Mouse (Mus musculus) T-cell, adult 66 days (primary cell): ENCODE data around the gene Ms4a18. TPM values are rescaled to one million over a fixed set of nuclear protein-coding genes. Genes with fewer than 3 reads are reported as not detected.

Experiments used
- total RNA-seq, 2 experiments: library from RNA; stranded (reverse); gene quantifications; 3 replicates in 1 of 2; 4 replicates in 1 of 2; pipeline ENCODE4 v1.2.4; 2023

Gene Ms4a18
- total RNA-seq = not detected

GRCm38 (mm10) chr19:11017891-11018290 lies at the start of gene Ms4a18:
Gene Ms4a18 (minus strand): TSS chr19:11018031.

GRCm38 (mm10) chr19:10993150-10993549 lies 24.7 kb downstream of the Ms4a18 start, which contains the start of gene Ms4a15:
Gene Ms4a15 (minus strand): TSS chr19:10993250.

GRCm38 (mm10) chr19:10974238-10974865 lies 43.5 kb downstream of the Ms4a18 start, which contains the start of gene Ms4a10:
Gene Ms4a10 (minus strand): TSS chr19:10974670.

GRCm38 (mm10) chr19:10949112-10949511 lies 68.7 kb downstream of the Ms4a18 start, which contains the start of gene Ccdc86:
Gene Ccdc86 (minus strand): TSS chr19:10949266.

Other genes with a start within 250 kb of the Ms4a18 start
- gene Cd6, start 188.0 kb downstream of the Ms4a18 start, total RNA-seq = 100 to 1,000 TPM; 253 to 276 TPM
- gene Slc15a3, start 178.3 kb downstream of the Ms4a18 start, total RNA-seq = 1 to 10 TPM in 1 of 2 experiments, under 1 TPM in 1; 0.83 to 2.0 TPM
- gene Tmem132a, start 148.1 kb downstream of the Ms4a18 start, total RNA-seq = 1 to 10 TPM in 1 of 2 experiments, under 1 TPM in 1; 0.79 to 1.2 TPM
- gene Tmem109, start 136.0 kb downstream of the Ms4a18 start, total RNA-seq = 10 to 100 TPM; 26.0 to 26.4 TPM
- gene Prpf19, start 122.8 kb downstream of the Ms4a18 start, total RNA-seq = 100 to 1,000 TPM; 104 to 135 TPM
- not detected for gene Zp1, start 97.4 kb downstream of the Ms4a18 start, total RNA-seq
- under 1 TPM in 1 of 2 experiments, not detected in 1; 0.36 TPM for gene Ptgdr2, start 80.9 kb downstream of the Ms4a18 start, total RNA-seq
- gene Ccdc86, start 68.8 kb downstream of the Ms4a18 start, total RNA-seq = 10 to 100 TPM; 29.1 to 30.6 TPM
- gene Ms4a10, start 43.4 kb downstream of the Ms4a18 start, total RNA-seq = not detected
- gene Ms4a15, start 24.8 kb downstream of the Ms4a18 start, total RNA-seq = not detected
- 1 to 10 TPM; 1.5 to 1.7 TPM for gene Ms4a8a, start 63.1 kb upstream of the Ms4a18 start, total RNA-seq
- gene 1700017D01Rik, start 112.8 kb upstream of the Ms4a18 start, total RNA-seq = not detected
- not detected for gene 1700025F22Rik, start 147.3 kb upstream of the Ms4a18 start, total RNA-seq
- not detected for gene Ms4a13, start 178.7 kb upstream of the Ms4a18 start, total RNA-seq
- not detected for gene Ms4a12, start 214.4 kb upstream of the Ms4a18 start, total RNA-seq
- 1 to 10 TPM in 1 of 2 experiments, under 1 TPM in 1; 0.62 to 3.3 TPM for gene Ms4a1, start 248.2 kb upstream of the Ms4a18 start, total RNA-seq